Mouse (Mus musculus): Measurements from ENCODE around the gene Prpf4b.
"Not testable (repeated sequence)": the region's sequence is repeated elsewhere in the genome, so short reads cannot be mapped to it uniquely, and the experiment has no call there.

Prpf4b gene

DNA sequence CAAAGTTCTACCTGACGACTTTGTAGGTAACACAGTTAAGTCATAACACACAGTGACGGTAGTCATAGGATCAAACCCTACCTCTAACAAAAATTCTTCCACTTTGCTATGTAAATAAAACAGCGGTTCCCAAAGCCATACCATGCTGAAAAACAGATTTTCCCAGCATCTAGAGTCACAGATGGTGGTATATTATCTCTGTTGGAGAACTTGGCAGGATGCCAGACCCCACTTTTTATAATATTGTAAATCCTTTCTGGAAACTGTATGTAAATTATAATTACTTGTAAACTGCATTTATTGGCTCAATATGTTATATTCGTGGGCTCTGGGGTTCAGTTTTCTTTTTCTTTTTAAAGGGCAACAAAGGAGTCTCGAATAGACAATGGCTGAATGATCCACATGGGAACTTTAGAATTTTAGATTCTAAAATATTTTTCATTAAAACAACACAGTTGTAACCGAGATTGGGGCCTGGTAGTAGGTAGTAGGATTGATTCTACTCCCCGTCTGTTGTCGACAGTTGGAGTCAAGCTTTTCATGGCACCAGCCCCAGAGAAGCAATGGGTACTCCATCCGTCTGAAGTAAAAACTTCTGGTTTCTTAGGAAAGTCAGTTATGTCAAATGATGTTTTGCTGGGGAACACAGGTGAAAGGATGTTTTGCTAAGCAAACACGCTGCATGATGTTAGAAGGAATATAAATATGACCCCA is 60.0 kb downstream of the Prpf4b start:
- no peak for DNase-seq (ENCODE audit: low spot score in 2 of 2)

DNA sequence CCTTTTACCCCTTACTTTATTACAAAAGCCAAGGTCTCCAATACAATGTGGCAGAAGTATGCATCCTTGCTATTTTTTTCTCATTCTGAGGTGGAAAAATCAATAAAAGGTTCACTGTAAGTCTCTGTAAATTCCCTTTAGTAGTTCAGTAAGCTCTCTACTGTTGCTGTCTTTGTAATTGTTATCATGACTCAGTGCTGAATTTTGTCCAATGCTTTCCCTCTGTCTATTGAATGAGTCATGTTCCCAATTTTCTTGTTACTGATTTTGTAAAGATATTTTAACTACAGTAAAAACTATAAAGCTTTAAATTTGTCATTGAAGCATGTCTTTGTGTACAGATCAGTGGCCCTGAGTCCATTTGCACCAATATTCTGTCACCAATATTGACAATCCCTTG is 67.3 kb downstream of the Prpf4b start:
- no peak for DNase-seq (ENCODE audit: low spot score in 2 of 2)

GRCm38 (mm10) chr13:34951437-34951836 is 76.3 kb downstream of the Prpf4b start:
- not testable (repeated sequence) for DNase-seq (ENCODE audit: low spot score in 2 of 2)

Measured in frontal cortex, postnatal 25 days (tissue).